Mouse (Mus musculus): Measurements from ENCODE around the gene Trpm1.
"Not testable (repeated sequence)": the region's sequence is repeated elsewhere in the genome, so short reads cannot be mapped to it uniquely, and the experiment has no call there.

Gene Trpm1

DNA sequence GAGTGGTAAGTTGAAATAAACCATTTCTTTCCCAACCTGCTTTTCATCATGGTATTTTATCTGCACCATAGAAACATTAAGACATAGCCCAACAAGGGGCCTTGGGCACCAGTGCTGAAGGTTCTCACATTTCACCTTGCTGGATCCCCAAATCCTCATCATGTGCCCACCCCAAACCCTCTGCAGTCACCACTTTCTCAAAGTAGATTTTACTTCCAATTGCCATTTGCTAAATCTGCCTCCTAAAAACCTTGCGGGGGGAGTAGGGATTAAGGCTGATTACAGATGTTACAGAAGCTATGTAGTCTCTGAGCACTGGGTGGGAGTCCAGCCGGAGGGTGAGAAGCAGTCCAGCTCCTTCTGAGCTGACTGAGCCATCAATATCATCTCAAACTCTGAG lies at the start of gene Trpm1:
Gene Trpm1, plus strand, starts transcription at position 301 of the 400 bp plus-strand sequence.
- in situ Hi-C loops (cut with MboI): loop anchor here (10.0 to 25.0 kb wide), 2 partner anchors 399 to 584 kb away; no protein-coding TSS in a partner anchor

GRCm38 (mm10) chr7:64122131-64122715 lies 31.4 kb upstream of the Trpm1 start:
- in situ Hi-C loops (cut with MboI): no loop called here

DNA sequence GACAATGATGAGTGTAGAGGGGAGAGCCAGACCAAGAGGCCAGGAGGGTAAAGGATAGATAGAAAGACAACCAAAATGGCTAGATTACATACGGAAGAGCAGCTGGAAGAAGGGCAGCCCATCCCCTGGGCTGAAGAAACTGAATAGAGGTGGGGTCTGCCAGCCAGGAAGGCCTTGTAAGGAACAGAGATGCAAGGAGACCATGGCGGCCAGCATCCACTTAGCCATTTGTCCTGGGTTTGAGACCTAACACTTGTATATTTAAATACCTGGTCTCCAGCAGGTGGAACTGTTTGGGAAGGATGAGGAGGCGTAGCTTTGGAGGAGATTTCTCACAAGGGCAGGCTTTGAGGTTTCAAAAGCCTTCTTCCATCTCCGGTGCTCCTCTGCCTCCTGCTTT lies 29.9 kb upstream of the Trpm1 start:
- in situ Hi-C loops (cut with MboI): no loop called here

DNA sequence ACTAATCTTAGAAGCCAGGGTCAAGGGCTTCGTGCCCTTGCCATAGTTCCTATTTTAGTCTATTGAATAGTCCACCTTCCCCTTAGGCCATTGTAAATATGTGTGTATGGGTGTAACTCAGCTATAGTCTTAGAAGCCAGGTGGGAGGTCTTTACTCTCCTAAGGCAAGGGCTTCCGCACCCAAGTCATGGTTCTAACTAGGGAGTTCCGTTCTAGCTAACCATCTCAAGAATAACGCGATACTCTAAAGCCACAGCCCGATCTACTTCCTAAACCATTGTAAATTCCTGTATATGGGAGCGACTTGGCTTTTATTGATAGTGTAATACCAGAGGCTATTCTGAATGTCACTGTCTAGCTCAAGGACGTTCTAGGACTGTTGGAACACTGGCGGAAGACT lies 27.6 kb upstream of the Trpm1 start:
- in situ Hi-C loops (cut with MboI): not testable (repeated sequence)

DNA sequence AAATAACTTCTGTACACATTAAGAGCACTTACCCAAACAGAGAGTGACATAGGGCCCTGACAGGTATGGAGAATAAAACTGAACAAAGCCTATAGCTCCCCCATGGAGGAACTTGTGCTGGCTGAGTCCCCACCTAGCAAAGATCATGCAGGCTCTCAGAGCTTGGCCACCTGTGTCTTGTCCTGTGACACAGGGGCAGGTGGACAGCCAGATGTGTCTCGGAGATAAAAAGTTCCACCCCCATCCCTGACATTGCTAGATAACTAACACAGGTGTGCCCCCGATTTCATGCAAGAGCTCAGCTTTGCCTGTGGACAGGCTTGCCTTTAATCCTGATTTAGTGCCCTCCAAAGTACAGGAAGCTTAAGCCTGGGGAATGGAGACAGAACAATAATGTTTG lies 13.8 kb upstream of the Trpm1 start:
- in situ Hi-C loops (cut with MboI): no loop called here

DNA sequence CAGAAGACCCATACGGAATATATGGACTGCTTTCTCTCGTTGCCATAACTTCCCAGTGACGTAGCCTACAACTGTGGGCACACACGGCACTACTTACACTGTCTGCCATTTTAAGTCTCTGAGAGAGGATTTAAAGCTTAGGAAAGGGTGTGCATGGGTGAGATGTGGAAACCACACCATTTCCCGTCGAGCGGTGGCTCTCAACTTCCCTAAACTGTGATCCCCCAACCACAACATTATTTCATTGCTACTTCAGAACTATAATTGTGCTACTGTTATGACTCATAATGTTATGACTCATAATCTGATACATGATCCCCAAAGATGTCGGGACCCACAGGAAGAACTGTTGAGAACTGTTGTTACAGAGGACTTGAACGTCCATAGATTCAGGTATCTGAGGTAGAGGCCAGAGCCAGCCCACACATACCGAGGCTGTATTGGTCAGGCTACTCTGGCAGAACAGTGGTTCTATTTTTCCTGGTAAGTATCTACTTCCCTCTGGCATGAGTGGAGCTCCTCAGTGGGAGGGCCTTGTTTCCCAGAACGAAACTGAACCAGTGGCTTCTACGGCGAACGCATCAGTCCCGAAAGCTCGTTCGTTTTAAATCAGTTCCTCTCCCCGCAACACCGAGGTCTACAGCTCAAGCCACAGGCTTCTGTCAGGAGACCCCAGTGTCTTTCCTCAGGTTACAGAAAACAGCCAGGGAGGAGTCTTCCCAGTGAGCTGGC lies 12.2 kb upstream of the Trpm1 start:
- in situ Hi-C loops (cut with MboI): no loop called here

DNA sequence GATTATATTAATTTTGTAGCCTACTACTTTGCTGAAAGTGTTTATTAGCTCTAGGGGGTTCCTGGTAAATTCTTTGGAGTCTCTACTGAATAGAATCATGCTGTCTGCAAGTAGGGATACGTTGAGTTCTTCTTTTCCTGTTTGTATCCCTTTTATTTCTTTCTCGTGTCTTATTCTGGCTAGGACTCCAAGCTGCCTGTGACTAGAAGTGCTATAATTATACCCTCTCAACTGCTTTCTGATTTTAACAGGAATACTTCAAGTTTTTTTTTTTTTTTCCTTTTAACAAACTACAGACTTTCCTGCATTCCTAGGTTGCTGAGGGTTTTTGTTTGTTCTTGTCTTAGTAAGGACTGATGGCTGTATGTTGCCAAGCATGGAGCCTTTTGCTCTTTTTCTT lies 4.3 kb upstream of the Trpm1 start:
- in situ Hi-C loops (cut with MboI): no loop called here

DNA sequence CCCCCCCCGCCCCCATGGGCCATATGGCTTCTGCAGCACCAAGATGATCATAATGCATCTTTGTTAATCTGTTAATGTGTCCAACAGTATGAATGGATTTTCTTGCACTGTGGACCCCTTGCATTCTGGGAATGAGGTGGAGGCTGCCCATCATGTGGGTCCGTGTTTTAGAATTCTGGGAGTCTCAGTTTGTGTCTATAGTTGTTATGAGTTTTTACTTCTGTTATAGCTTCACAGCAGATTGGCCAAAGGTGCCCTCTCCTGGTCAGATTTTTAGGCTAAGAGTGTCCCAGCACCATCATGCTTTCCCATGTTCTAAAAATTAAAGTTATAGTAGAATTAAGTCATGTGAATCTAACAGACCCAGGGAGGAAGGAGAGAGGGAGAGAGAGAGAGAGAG lies 3.9 kb upstream of the Trpm1 start:
- in situ Hi-C loops (cut with MboI): loop anchor here (10.0 to 25.0 kb wide), 2 partner anchors 395 to 588 kb away; no protein-coding TSS in a partner anchor

DNA sequence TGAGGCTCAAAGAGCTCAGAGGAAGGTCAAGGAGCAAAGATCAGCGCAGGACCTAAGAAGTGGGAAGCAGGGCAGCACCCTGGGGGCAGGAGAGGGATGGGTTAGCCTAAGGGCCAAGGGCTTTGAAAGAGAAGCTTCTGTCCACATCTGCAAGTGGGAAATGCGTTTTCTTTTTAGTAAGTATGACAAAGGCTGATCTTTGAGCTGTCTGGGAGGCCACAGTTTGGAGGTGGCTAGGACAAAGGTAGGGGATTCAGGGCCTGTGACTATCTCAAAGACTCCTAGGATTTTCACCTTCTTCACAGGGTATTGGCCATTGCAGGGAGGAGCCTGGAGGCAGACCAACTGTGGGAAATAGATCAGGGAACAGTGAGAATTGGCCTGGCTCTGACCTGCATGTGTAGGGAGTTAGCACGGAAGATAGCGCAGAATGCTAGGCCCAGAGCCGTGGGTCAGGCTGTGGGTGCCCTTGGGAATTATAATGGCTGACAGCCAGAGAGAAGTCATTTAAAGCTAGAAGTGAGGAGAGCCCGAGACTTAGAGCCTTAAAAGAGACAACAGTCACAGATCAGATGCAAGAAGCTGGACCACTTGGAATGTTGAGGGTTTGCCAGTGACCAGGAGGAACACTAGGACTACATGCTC lies 3.1 kb upstream of the Trpm1 start:
- in situ Hi-C loops (cut with MboI): loop anchor here (10.0 to 25.0 kb wide), 2 partner anchors 396 to 587 kb away; no protein-coding TSS in a partner anchor

GRCm38 (mm10) chr7:64155226-64155625 lies 1.6 kb downstream of the Trpm1 start:
- in situ Hi-C loops (cut with MboI): loop anchor here (10.0 to 25.0 kb wide), 2 partner anchors 400 to 582 kb away; no protein-coding TSS in a partner anchor

- in situ Hi-C loops (cut with MboI): loop anchor here (10.0 to 25.0 kb wide), 2 partner anchors 401 to 582 kb away; no protein-coding TSS in a partner anchor
Measured at GRCm38 (mm10) chr7:64155687-64156086, 2.1 kb downstream of the Trpm1 start.

DNA sequence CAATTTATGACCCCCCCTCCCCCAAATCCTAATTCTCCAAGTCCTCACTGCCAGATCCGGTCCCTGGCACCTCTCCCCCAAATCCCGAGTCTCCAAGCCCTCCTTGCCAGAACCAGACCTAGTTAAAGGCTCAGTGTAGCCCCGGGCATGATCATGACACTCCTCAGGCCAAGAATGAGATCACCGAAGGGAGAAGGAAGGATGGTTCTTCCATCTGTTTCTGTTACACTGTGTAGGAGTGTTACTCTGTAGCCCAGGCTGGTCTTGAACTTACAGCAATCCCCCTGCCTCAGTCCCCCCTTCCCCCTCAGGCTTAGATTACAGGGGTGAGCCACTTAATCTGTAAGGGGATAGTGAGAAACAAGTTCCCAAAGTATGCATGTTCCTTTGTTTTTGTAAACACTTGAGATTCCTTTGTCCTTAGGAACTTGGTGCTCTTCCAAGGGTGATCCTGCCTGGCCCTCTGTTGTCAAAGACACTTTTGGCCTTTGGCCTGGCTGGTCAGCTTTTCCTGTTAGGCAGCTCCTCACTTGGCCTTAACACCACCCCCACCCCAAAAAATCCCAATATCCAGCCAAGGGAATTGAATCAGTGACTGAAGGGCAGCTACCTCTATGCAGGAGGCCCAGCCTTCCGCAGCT lies 2.8 kb downstream of the Trpm1 start:
- in situ Hi-C loops (cut with MboI): loop anchor here (10.0 to 25.0 kb wide), 2 partner anchors 402 to 581 kb away; no protein-coding TSS in a partner anchor

GRCm38 (mm10) chr7:64156918-64157690 lies 3.5 kb downstream of the Trpm1 start:
- in situ Hi-C loops (cut with MboI): loop anchor here (10.0 to 25.0 kb wide), 2 partner anchors 402 to 580 kb away; no protein-coding TSS in a partner anchor

- in situ Hi-C loops (cut with MboI): loop anchor here (10.0 to 25.0 kb wide), 2 partner anchors 404 to 579 kb away; no protein-coding TSS in a partner anchor
Measured at GRCm38 (mm10) chr7:64158281-64159055, 4.8 kb downstream of the Trpm1 start.

- in situ Hi-C loops (cut with MboI): loop anchor here (10.0 to 25.0 kb wide), 2 partner anchors 404 to 578 kb away; no protein-coding TSS in a partner anchor
Measured at GRCm38 (mm10) chr7:64159056-64159542, 5.5 kb downstream of the Trpm1 start.

- in situ Hi-C loops (cut with MboI): loop anchor here (10.0 to 25.0 kb wide), 2 partner anchors 405 to 577 kb away; no protein-coding TSS in a partner anchor
Measured at GRCm38 (mm10) chr7:64159612-64160591, 6.3 kb downstream of the Trpm1 start.

GRCm38 (mm10) chr7:64160737-64161470 lies 7.3 kb downstream of the Trpm1 start:
- in situ Hi-C loops (cut with MboI): loop anchor here (25.0 kb wide), 1 partner anchor 576 kb away; no protein-coding TSS in a partner anchor

GRCm38 (mm10) chr7:64161990-64162389 lies 8.4 kb downstream of the Trpm1 start:
- in situ Hi-C loops (cut with MboI): loop anchor here (25.0 kb wide), 1 partner anchor 575 kb away; no protein-coding TSS in a partner anchor

Data from mature B cell (primary cell).